Mouse (Mus musculus) E14TG2a.4 (cell line): ENCODE measurements around the gene Kctd19.

Experiments
- CTCF ChIP-seq: conservative IDR thresholded peaks from 2 replicates; pipeline ENCODE4 v1.5.1; 2014; ENCODE audit warnings: low read length
- NANOG ChIP-seq: IDR thresholded peaks from 2 replicates; pipeline ENCODE4 v1.6.1; 2014; ENCODE audit warnings: borderline replicate concordance, low read length, mixed read lengths

GRCm38 (mm10) chr8:105406416-105406815 lies 6.9 kb downstream of the Kctd19 start:
- TF ChIP-seq CTCF (no peak), NANOG (no peak)
